Mouse (Mus musculus): Measurements from ENCODE around the gene Thoc7.

Thoc7 gene

GRCm38 (mm10) chr14:13933290-13934051, 28.2 kb downstream of the Thoc7 start:
- DNase-seq = no peak

GRCm38 (mm10) chr14:13917630-13918029, 44.0 kb downstream of the Thoc7 start:
- DNase-seq = peak; percentile 56

GRCm38 (mm10) chr14:13917208-13917607, 44.4 kb downstream of the Thoc7 start:
- DNase-seq = no peak

GRCm38 (mm10) chr14:13915207-13915606, 46.4 kb downstream of the Thoc7 start:
- no peak for DNase-seq

GRCm38 (mm10) chr14:13914387-13915082, 47.1 kb downstream of the Thoc7 start, which contains the start of gene Gm281:
Gene Gm281 (minus strand): TSS chr14:13914478.
- DNase-seq = no peak

GRCm38 (mm10) chr14:13910148-13910547, 51.5 kb downstream of the Thoc7 start:
- DNase-seq = no peak

- DNase-seq = no peak
Observed at GRCm38 (mm10) chr14:13907145-13907544, 54.5 kb downstream of the Thoc7 start.

GRCm38 (mm10) chr14:13906461-13906860, 55.2 kb downstream of the Thoc7 start:
- DNase-seq = no peak

GRCm38 (mm10) chr14:13901611-13902067, 60.0 kb downstream of the Thoc7 start:
- DNase-seq = peak; percentile 32

Data from right cerebral cortex, postnatal 4 days (tissue).